Mouse (Mus musculus) CH12.LX (cell line): ENCODE results near the gene Syngap1. TPM values are rescaled to one million over a fixed set of nuclear protein-coding genes. Genes with fewer than 3 reads are reported as not detected.
"Not testable (repeated sequence)": the region's sequence is repeated elsewhere in the genome, so short reads cannot be mapped to it uniquely, and the experiment has no call there.

Experiments
- DNase-seq: peaks from one replicate; pipeline ENCODE4 v3.0.0-alpha.2; 2013; ENCODE audit errors: extremely low read depth
- H3K27ac ChIP-seq: 2 replicates; pipeline ENCODE4 v1.5.1; 2012; ENCODE audit warnings: low read depth, mild to moderate bottlenecking, control low read depth, moderate library complexity; ENCODE audit not compliant: insufficient read depth
- H3K27me3 ChIP-seq: replicated peaks from 2 replicates; pipeline ENCODE3; 2012; ENCODE audit warnings: inconsistent platforms
- H3K36me3 ChIP-seq, 2 experiments: replicated peaks in 1 of 2; 2 replicates each; pipeline versions ENCODE3 to v1.6.1; 2012; ENCODE audit warnings: inconsistent platforms in 1 of 2, low read length in 1 of 2, mild to moderate bottlenecking in 1 of 2, mixed read lengths in 1 of 2, moderate library complexity in 1 of 2; ENCODE audit not compliant: control insufficient read depth in 1 of 2, insufficient read depth in 1 of 2
- H3K4me1 ChIP-seq, 2 experiments: 2 replicates each; pipeline ENCODE4 v1.6.1; 2012; ENCODE audit warnings: inconsistent platforms in 1 of 2, moderate library complexity in 1 of 2; ENCODE audit not compliant: insufficient read depth in 2 of 2, control insufficient read depth in 1 of 2
- H3K4me2 ChIP-seq: 2 replicates; pipeline ENCODE4 v1.6.1; 2012; ENCODE audit warnings: low read depth, mild to moderate bottlenecking, control low read depth; ENCODE audit not compliant: poor library complexity, insufficient read depth, severe bottlenecking
- H3K4me3 ChIP-seq, 3 experiments: fragments of 150-350 bp in 1 of 3; sonication (generic) in 1 of 3; replicated peaks in 1 of 3; 2 replicates each; pipeline versions ENCODE3 to v1.5.1; 2011 to 2012; ENCODE audit warnings: low read depth in 2 of 3, low read length in 2 of 3, mild to moderate bottlenecking in 2 of 3, moderate library complexity in 2 of 3, control low read depth in 1 of 3, improper control_type of control experiment in 1 of 3, inconsistent platforms in 1 of 3, mixed read lengths in 1 of 3; ENCODE audit not compliant: poor library complexity in 1 of 3
- H3K79me2 ChIP-seq: replicated peaks from 2 replicates; pipeline ENCODE4 v1.6.1; 2012; ENCODE audit warnings: mild to moderate bottlenecking, moderate library complexity; ENCODE audit not compliant: control insufficient read depth, poor library complexity, insufficient read depth, severe bottlenecking; ENCODE audit errors: extremely low read depth
- H3K9ac ChIP-seq: 2 replicates; pipeline ENCODE4 v1.6.1; 2012; ENCODE audit warnings: low read depth, mild to moderate bottlenecking, control low read depth, moderate library complexity; ENCODE audit not compliant: insufficient read depth
- H3K9me3 ChIP-seq: replicated peaks from 2 replicates; pipeline ENCODE3; 2012; ENCODE audit warnings: low read length, inconsistent platforms, mixed read lengths
- BHLHE40 ChIP-seq: IDR thresholded peaks from 2 replicates; pipeline ENCODE4 v1.6.1; 2011; ENCODE audit warnings: mild to moderate bottlenecking, low read depth, low read length, improper control_type of control experiment
- CHD2 ChIP-seq: IDR thresholded peaks from 2 replicates; pipeline ENCODE4 v1.6.1; 2011; ENCODE audit warnings: low read length, improper control_type of control experiment
- CTCF ChIP-seq, 2 experiments: IDR thresholded peaks in 1 of 2; conservative IDR thresholded peaks in 1 of 2; 2 replicates each; pipeline ENCODE4 v1.5.1; 2011 to 2012; ENCODE audit warnings: low read depth in 2 of 2, low read length in 2 of 2, improper control_type of control experiment in 1 of 2, inconsistent platforms in 1 of 2, mild to moderate bottlenecking in 1 of 2, moderate library complexity in 1 of 2
- ELF1 ChIP-seq: IDR thresholded peaks from 2 replicates; pipeline ENCODE4 v1.6.1; 2014; ENCODE audit warnings: low read depth, mild to moderate bottlenecking, inconsistent platforms, low read length, improper control_type of control experiment
- EP300 ChIP-seq: IDR thresholded peaks from 2 replicates; pipeline ENCODE4 v1.6.1; 2011; ENCODE audit warnings: low read length, improper control_type of control experiment
- GABPA ChIP-seq: IDR thresholded peaks from 2 replicates; pipeline ENCODE4 v1.6.1; 2012; ENCODE audit warnings: low read depth, low read length, improper control_type of control experiment, inconsistent platforms; ENCODE audit not compliant: insufficient replicate concordance
- MAFK ChIP-seq: IDR thresholded peaks from 2 replicates; pipeline ENCODE4 v1.6.1; 2011; ENCODE audit warnings: low read length, improper control_type of control experiment; ENCODE audit not compliant: insufficient replicate concordance
- MAX ChIP-seq: IDR thresholded peaks from 2 replicates; pipeline ENCODE4 v1.6.1; 2011; ENCODE audit warnings: low read length, improper control_type of control experiment
- MEF2A ChIP-seq: IDR thresholded peaks from 2 replicates; pipeline ENCODE4 v1.6.1; 2014; ENCODE audit warnings: low read depth, mild to moderate bottlenecking, inconsistent platforms, low read length, improper control_type of control experiment, borderline replicate concordance
- MYC ChIP-seq: IDR thresholded peaks from 2 replicates; pipeline ENCODE4 v1.6.1; 2011; ENCODE audit warnings: low read depth, mild to moderate bottlenecking, improper control_type of control experiment, low read length
- POLR2A ChIP-seq: IDR thresholded peaks from 2 replicates; pipeline ENCODE4 v1.6.1; 2011; ENCODE audit warnings: low read depth, mild to moderate bottlenecking, improper control_type of control experiment, low read length
- SIN3A ChIP-seq: IDR thresholded peaks from 2 replicates; pipeline ENCODE4 v1.6.1; 2012; ENCODE audit warnings: low read length, improper control_type of control experiment, inconsistent platforms
- TBP ChIP-seq: conservative IDR thresholded peaks from 2 replicates; pipeline ENCODE4 v1.6.1; 2011; ENCODE audit warnings: low read depth, low read length, improper control_type of control experiment
- UBTF ChIP-seq: IDR thresholded peaks from 2 replicates; pipeline ENCODE4 v1.6.1; 2012; ENCODE audit warnings: low read depth, mild to moderate bottlenecking, inconsistent platforms, low read length, improper control_type of control experiment, moderate library complexity
- ZNF384 ChIP-seq: IDR thresholded peaks from 2 replicates; pipeline ENCODE4 v1.6.1; 2012; ENCODE audit warnings: low read depth, low read length, improper control_type of control experiment, inconsistent platforms
- dilution Hi-C: fragments of 300-500 bp; cut with MboI; formaldehyde crosslinking; loops from 2 replicates; pipeline ENCODE4 v1.14.3; 2020; ENCODE audit warnings: low sequenced_read_pairs; ENCODE audit not compliant: extremely low pct_unique_long_range_greater_than_20kb, extremely low pct_ligation_motif_present
- in situ Hi-C: fragments of 300-500 bp; cut with MboI; formaldehyde crosslinking; loops from 3 replicates; pipeline ENCODE4 v1.14.3; 2019; ENCODE audit warnings: low sequenced_read_pairs, low pct_ligation_motif_present, low pct_unique_long_range_greater_than_20kb, mixed read lengths
- polyA plus RNA-seq: library from polyadenylated mRNA; unstranded; fragments of >175 nt; gene quantifications from 2 replicates; pipeline ENCODE4 v1.2.1, GENCODE M21; 2012; ENCODE audit warnings: low read depth; ENCODE audit not compliant: insufficient read length
- total RNA-seq, 2 experiments: library from RNA; depleted of rRNA; stranded (reverse); fragments of 300-350 nt in 1 of 2; fragments of >200 nt in 1 of 2; gene quantifications; 2 replicates each; pipeline ENCODE4 v1.2.3; 2012 to 2014

Syngap1 gene
- total and polyA plus RNA-seq, 3 experiments, result 1.3 to 2.4 TPM; not detected in 1

- H3K9ac ChIP-seq, H3K27me3 ChIP-seq, H3K27ac ChIP-seq, H3K4me3 ChIP-seq, dilution Hi-C loops, DNase-seq, H3K9me3 ChIP-seq, H3K4me2 ChIP-seq, in situ Hi-C loops: not testable (repeated sequence)
- Histone ChIP-seq H3K79me2 (peaks cover 21% of the 10 kb centered on the region), H3K4me1 (peaks cover 22 to 71% of the 10 kb centered on the region in 2 experiments), H3K36me3 (peaks cover 39 to 62% of the 10 kb centered on the region in 2 experiments)
- TF ChIP-seq CTCF (conservative IDR thresholded peaks at IDR 0.05 in 1 of 2, IDR thresholded peaks at IDR 0.05 in 1 of 2; ENCODE audit: low read depth in 2 of 2, low read length in 2 of 2), result peak in 1 of 2 experiments; percentile 34; a peak in 2 of 4 replicates
These were observed 36.3 kb downstream of the Syngap1 start for GRCm38 (mm10) chr17:26977354-26977753.

GRCm38 (mm10) chr17:26979426-26979825 lies 38.4 kb downstream of the Syngap1 start:
- TF ChIP-seq MEF2A (no peak), TBP (no peak), EP300 (no peak), MYC (no peak), SIN3A (no peak), GABPA (no peak)
- no peak overlapping the region for H3K4me2 ChIP-seq
- peak; percentile 54 for DNase-seq
- H3K9ac ChIP-seq, result no peak overlapping the region
- H3K4me3 ChIP-seq, result no peak overlapping the region
- in situ Hi-C loops, result no loop called here
- dilution Hi-C loops, result no loop called here
- H3K36me3 ChIP-seq, result peaks cover 37 to 58% of the 10 kb centered on the region in 2 experiments
- peaks cover 5% of the 10 kb centered on the region for H3K9me3 ChIP-seq
- peaks cover 9% of the 10 kb centered on the region for H3K79me2 ChIP-seq
- H3K27me3 ChIP-seq, result no peaks in the 10 kb centered on the region
- H3K4me1 ChIP-seq, result peaks cover 17 to 69% of the 10 kb centered on the region in 2 experiments
- no peak overlapping the region for H3K27ac ChIP-seq

DNA sequence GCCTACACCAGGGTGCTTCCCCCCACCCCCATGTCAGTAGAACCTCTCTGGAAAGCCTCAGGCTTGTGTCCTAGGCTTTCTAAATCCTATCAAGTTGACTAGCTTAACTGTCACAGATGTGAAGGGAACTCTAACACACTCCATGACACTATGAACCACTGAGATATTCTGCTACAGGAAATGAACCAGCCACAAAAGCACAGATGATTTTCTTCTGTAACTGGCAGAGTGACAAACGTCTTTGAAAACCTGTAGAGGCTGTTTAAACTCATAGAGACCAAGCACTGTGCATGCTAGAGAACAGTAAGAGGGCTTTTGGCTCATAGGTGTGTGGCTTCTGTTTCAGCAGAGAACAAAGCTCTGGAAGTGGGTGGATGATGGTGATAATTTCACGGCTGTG lies 40.0 kb downstream of the Syngap1 start:
- H3K9ac ChIP-seq, result no peak overlapping the region
- H3K79me2 ChIP-seq, result 0 out of 2 replicates have a peak, but pooled peaks cover 3% of the 10 kb centered on the region
- no peak overlapping the region for H3K27ac ChIP-seq
- peaks cover 23 to 42% of the 10 kb centered on the region in 2 experiments for H3K36me3 ChIP-seq
- in situ Hi-C loops, result no loop called here
- no peaks in the 10 kb centered on the region for H3K27me3 ChIP-seq
- TF ChIP-seq UBTF (no peak), TBP (no peak), ELF1 (no peak), MAX (no peak), CHD2 (no peak), MEF2A (no peak), ZNF384 (no peak), POLR2A (no peak), BHLHE40 (no peak), MAFK (no peak)
- TF ChIP-seq, all 38 proteins: peak for 0
- Histone ChIP-seq H3K4me2 (no peak overlapping the region), H3K4me3 (no peak overlapping the region), H3K9me3 (peaks cover 5% of the 10 kb centered on the region), H3K4me1 (peaks cover 8 to 53% of the 10 kb centered on the region in 2 experiments)
- dilution Hi-C loops, result no loop called here
- no peak for DNase-seq
